Mouse (Mus musculus): ENCODE results near the gene Kif5a.

Gene Kif5a

DNA sequence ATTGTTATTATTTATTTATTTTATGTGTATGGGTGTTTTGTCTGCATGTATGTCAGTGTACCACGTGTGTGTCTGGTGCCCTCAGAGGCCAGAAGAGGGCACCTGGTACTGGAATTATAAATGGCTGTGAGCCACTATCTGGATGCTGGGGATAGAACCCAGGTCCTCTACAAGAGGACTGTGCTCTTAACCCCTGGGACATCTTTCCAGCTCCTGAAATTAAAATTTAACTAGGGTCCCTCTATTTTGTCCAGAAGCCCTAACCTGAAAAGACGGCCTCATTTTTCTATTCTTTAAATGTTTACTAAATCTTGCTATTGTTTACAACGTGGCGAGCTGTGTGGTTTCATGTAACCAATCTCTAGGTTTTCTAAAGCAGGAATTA is 2.6 kb upstream of the Kif5a start:
- DNase-seq: no peak

DNA sequence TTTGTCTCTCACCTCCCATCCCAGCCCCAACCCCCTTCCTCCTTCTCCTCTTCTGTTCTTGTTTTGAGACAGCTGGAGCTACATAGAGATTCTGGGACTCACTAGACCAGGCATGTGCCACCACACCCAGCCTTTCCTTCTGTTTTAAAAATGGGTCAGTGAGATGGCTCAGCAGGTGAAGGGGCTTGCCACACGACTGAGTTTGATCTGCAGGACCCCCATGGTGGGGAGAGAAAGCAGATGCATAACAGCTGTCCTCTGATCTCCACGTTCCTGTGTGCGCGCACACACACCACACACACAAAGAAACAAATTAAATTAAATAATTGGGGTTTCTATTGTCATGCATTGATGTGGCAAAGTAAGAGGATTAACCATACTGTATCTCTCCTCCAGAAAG is 1.8 kb upstream of the Kif5a start:
- DNase-seq: no peak

DNA sequence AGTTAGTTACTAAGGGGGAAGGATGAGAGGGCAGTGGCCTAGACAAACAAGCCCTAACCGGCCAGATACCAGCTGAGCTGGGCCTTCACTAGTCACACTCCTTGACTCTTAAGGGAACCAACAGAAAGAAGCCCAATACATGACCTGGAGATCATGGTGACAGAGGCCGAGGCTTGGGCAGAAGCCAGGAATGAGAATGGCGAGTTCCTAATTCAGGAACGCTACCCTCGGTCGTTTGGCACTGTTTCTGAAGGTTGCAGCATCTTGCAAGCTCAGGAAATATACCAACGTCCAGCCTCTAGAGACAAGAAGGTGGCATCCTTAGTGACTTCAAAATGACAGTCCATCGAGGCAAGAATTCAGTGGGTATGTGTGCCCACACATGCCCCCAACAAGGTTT is 1.2 kb upstream of the Kif5a start:
- no peak for DNase-seq

DNA sequence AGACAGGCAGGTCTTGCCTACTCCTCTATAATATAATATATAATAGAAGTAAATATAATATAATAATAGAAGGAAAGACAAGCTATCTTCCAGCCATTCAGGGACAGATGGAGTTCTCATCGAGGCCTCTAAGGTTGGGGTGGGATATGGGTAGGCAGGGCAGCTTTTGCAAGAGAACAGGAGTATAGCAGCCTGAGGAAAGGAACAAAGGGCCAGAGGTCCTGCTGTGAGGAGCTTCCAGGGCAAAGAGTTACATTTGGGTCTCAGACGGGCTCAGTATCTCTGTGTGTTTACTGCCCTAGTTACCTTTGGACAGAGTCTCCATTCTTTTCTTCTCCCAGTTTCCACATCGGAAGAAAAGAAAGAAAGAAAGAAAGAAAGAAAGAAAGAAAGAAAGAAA is 483 bp upstream of the Kif5a start:
- no peak for DNase-seq

DNA sequence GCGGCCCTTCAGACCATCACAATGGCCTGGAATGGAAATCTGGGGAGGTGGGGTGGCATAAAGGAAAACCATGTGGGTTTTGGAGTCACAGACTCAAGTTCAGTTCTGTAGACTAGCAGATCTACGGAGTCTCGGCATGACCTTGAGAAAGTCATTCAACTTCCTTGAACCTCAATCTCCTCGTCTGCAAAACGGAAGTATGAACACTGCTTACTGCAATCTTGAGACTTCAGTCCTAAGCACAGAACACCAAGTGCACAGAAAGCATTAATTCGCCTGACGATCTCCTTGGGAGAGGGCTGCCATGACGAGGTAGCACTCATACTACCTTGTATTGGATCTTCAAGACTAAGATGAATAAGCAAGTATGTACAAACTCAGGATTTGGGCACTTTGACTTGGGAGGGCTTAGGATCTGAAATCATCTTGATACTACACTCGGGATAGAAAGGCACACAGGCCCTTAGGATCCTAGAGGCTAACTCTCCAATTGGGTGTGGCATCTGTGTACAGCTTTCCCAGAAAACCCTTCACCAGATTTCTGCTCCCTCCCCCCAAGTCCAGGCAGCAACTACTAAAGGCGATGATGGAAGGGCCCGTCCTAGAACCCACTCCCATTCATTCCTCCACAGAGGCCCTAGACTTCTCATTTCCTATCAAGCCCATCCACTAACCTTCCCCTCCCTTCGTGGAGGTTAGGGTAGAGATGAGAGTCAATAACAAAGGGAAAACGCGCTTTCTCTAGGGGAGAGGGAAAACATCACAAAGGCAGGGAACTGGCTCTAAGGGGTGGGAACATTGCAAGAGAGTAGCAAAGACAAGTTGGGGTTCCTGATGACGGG is 1.2 kb downstream of the Kif5a start:
- DNase-seq: no peak

DNA sequence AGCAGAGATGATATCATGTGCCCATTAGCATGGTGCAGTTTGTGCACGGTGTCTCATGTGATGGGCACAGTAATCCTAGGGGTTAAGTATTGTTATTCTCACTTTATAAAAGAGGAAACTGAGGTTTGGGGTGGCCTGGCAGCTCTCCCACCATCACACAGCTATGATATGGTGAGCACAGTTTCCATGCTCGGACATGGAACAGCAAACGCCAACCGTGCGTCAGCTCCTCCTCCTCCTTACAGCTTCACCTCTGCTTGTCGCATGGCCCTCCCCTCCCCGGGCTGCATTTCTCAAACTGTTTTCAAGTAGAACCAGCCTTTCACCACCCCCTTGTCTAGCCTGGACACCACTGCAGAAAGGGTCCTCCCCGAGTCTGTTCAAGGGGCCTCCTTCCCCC is 4.7 kb downstream of the Kif5a start:
- DNase-seq: no peak

DNA sequence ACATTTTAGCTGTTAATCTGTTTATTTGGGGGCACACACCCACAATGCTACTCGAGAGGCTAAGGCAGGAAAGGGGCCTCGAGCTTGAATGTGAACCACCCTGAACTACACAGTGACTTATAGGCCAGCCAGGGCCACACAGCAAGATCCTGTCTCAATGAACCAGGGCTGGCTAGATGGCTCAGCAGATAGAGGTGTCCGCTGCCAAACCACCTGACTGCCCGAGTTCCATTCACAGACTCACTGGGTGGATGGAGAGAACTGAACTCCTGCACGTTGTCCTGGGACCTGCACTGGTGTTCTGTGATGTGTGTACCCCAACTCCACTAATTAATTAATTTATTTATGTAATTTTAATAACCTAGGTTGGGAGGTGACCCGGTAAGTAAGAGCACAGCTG is 5.4 kb downstream of the Kif5a start:
- no peak for DNase-seq

DNA sequence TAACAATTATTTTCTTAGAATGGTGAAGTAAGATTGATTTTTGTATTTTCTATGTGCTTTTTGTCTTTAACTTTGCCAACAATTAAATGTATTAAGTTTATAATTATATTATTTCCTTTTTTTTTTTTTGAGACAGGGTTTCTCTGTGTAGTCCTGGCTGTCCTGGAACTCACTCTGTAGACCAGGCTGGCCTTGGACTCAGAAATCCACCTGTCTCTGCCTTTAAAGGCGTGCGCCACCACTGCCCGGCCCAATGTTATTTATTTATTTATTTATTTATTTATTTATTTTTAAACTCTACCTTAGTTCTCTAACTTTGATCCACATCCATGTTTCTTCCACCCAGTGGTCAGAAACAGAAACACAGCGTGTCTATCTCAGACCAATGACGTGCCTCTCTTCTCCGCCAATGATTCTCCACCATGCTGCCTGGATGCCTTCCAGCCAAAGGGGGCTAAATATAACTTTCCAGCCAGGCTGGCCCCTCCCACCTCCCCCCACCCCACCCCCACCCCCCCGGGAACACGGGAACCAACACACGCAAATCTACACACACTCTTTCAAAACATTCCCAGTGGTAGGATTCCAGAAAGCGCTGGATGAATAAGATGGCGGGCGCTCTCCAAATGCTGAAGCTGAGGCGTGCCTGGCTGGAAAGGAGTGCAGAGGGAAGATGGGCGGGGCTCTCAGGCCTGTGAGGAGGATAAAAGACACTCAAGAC is 7.4 kb downstream of the Kif5a start:
- no peak for DNase-seq

DNA sequence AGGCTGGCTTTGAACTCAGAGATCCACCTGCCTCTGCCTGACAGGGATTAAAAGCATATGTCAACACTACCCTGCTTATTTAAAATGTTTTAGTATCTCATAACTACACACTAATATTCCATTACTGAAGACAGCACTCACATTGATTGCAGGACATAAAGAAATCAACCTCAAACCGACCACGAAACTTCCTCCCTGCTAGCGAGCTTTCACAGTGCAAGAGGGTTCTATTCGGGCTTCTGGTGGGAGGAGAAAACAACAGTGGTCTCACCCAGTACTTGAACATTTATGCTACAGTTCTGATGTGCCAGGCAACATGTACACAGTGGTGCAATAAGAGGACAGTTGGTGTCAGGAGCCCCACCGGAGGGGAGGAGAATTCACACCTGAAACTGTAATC is 12.3 kb downstream of the Kif5a start:
- no peak for DNase-seq

DNA sequence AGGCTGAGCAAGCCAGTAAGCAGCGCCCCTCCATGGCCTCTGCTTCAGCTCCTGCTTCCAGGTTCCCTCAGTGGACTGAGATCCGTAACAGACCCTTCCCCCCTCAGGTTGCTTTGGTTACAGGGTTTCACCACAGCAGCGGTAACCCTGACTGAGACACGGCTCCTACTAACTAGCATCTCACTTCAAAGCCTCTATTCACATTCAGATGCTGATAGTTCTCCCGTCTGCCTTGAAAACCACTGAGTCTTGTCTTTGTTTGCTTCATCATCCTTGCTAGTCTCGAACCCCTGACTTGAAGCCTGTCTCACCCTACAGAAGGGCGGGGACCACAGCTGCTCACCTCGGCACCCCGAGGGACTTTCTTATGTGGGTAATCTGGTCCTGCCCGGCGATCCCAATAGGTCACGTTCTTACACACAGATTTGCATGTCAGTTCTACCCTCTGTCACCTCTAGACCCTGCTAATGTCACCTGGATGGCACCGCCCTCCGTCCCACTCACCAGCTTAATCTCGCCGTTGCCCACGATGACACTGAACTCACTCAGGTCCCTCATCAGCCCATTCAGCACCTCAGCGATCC is 24.8 kb downstream of the Kif5a start:
- DNase-seq: no peak

DNA sequence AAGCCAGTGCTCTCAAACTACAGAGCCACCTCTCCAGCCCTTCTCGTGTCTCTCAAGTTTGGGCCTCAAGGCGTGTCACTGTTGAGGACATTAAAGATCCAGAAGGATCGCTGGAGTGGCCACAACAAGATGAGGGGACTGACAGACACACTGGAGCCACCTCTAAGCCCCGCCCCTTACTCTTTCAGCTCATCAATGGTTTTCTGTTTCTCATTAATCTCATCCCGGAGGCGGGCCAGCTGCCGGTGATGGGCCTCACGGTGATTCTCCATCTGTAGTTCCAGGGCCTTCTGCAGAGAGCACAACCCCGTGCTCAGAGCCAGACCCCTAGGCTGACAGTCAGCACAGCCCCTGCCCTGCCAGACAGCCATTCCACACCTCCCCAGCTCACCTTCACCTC is 26.6 kb downstream of the Kif5a start:
- no peak for DNase-seq

DNA sequence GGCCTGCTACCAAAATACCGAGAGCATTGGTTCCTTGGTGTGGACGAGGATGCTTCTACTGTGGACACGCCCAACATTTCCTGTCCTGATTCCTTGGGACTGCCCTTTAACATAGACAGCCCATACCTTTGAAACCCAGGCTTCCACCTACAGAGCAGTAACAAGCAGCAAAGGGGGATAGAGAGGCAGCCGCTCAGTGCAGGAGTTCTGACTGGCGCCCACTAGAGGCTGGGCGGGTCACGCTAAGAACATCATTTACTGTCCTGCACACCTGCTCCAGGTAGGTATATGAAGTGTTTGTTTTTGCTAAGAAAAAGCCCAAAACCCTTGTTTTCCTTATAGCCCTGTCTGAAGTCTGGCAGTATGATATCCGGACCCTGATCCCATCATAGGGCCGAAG is 30.0 kb downstream of the Kif5a start:
- no peak for DNase-seq

DNA sequence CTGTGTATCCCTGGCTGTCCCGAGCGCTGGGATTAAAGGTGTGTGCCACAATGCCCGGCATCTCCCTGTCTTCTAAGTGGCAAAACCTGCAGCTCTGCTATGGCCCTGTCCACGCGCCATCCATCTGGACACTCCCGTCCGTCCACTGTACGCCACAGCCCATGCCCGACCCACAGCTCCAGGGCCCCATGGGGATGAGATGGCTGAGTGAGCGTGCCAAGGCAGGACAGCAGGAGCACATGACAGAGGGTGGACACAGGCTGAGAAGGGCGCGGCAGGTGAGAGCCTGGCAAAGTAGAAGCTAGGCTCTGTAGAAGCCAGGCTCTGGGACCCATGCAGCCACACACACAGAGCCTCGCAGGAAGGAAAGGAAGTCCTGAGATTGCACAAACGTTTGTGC is 31.4 kb downstream of the Kif5a start:
- DNase-seq: peak; percentile 47 to 61

DNA sequence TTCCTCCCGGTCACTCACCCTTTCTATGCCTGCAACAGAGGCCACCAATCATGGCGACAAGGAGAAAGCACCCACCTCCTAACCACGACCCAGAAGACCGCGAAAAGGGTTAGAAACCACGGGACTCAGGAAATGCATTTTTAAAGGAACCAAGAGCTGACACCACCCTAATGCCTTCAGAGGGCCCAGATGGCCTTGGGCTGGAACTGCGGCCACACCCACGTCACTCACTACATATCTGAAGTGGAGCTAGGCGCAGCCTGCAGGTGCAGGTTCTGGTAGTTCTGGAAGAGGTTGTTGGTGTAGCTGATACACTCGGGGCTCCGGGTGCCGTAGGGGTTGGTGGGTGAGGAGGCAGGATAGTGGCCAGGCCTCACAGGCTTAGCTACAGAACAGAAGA is 32.5 kb downstream of the Kif5a start:
- no peak for DNase-seq

DNA sequence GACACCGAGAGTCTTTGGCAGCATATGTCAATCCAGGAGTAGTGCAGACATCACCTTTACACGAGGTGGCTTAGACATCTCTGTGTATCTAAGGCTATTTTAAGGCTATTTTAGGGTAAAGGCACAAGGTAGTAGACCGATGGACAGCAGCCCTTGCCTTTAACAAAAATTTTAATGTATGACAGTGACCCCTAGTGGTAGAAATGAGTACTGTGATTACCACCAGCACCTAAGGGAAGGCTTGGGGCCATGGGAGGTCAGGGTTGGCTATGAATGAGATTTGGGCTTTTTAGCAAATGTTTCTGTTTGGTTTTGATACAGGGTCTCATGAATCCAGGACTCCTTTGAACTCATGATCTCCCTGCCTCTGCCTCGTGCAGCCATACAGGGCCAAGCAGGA is 34.3 kb downstream of the Kif5a start:
- DNase-seq: peak in 1 of 2 experiments; percentile 57

DNA sequence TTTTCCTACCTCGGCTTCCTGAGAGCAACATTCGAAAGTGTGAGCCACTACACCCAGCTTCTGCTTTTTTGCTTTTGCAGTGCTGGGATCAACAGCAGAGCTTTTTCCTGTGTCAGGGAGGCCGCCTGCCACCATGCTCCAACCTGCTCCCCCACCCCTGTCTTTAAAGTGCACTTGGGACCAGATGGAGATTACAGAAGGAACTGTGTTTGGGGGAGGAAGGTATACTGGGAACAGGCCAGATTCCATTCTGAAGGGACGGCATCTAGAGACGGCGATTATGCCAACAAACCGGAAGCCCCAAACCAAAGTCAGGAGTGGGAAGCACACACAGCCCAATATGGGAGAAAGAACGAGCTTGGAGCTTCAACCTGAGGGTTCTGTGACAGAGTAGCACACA is 36.0 kb downstream of the Kif5a start:
- DNase-seq: no peak

DNA sequence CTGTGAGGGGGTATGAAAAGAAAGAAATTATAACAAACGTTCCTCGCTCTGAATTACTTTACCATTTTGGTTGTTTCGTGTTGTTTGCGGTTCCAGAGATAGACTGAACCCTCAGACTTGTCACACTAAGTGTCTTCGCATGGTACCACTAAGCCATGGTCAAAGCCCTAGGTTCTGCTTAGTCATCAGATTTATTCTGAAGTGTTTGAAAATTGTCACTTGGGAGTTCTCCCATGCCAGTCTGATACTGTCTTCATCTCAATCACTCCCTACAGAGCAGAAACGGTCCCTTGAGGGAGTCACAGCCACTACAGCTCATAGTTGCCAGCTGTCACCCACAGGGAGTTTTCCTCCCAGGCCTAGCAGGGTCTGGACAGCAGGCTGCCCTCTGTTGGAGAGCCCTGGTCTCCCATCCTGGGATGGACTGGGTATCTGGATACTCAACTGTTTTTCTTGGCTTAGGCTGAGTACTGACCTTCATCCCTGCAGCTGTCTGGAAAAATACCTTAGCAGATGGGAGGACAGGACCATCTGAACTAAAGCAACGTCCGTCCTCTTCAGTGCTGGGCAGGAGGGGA is 36.7 kb downstream of the Kif5a start:
- DNase-seq: peak in 1 of 2 experiments; percentile 33

DNA sequence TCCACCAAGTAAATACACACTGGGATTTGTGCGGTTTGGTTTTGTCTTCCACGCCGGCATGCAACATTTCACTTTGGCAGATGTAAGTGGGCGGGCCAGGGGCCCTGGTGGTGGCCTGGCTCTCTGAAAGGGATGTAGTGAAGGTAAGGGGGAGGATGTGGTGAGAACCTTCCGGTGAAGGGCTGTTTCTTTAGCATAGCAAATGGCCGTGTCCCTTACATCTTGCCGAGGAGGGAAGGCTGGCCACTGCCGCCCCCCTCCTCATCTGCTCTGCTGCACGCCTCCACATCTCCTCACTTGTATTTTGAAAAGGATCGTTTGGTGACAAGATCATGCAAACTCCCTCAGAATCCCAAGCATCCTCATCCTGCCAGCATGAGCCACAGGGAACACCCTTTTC is 37.4 kb downstream of the Kif5a start:
- no peak for DNase-seq

DNA sequence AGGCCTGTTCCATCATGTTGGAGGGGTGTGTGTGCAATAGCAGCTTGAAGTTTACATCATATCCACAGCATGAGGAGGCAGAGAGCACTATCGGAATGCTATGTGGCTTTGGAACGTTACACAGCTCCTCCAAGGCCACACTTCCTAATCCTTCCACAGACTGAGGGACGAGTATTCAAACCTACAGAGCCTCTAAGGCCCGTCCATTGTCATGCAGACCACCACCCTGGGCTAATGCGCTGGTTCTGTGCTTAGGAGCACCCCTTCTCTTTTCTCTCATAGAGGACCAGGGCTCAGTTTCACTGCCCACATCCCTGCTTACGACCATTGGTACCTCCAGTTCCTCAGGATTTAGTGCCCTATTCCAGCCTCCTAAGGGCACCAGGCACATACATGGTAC is 37.9 kb downstream of the Kif5a start:
- DNase-seq: no peak

DNA sequence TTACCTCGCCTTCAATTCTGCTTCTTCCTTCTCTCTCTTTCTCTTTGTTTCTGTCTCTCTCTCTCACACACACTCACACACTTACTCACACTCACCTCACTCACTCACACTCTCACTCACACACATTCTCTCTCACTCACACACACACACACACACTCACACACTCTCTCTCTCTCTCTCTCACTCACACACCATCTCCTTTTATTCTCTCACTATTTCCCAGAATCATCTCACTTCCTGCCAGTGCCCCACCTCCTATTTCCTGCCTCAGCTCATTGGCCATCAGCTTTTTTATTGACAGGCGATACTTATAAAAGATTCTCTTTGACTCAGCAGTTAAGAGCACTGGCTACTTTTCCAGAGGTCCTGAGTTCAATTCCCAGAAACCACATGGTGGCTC is 44.8 kb downstream of the Kif5a start:
- no peak for DNase-seq

DNA sequence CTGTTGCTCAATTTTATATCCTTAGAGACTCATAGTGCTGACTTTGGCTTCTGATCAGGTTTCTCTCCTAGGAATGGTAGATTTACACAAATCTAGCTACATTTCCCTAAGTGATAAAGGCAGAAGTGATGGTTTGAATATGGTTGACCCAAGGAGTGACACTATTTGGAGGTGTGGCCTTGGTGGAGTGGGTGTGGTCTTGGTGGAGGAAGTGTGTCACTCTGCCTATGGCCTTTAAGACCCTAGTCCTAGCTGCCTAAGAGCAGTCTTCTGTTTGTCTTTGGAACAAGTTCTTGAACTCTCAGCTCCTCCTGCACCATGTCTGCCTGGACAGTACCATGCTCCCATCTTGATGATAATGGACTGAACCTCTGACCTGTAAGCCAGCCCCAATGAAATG is 46.0 kb downstream of the Kif5a start:
- no peak for DNase-seq

DNA sequence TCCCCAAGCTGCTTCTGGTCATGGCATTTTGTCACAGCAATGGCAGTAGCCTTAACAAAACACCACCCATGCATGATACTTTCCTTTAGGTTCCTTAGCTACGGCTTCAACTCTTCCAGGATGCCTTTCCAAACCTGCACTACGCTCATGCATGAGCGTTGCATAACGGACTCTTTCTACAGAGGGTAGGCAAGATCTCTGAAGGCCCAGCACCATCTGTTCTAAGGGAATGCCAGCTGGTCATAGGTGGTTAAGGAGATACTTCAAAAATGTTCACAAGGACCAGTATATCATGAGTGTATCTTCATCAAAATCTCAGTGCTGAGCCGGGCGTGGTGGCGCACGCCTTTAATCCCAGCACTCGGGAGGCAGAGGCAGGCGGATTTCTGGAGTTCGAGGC is 46.7 kb downstream of the Kif5a start:
- peak; percentile 35 to 40 for DNase-seq

DNA sequence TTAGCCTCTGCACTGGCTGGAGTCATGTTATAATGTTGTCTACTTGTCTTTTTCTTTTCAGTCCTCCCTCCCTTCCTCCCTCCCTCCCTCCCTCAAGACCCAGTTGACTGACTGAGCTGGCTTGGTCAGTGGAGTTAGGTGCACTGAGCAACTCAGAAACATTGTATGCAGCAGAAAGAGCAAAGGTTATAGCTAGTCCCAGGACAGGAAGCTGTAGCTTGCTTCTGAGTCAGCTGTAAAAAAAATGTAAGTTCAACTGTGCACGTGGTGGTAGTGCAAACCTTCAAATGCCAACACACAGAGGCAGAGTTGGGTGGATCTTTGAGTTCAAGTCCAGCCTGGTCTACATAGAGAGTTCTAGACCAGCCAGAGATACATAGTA is 48.7 kb downstream of the Kif5a start:
- DNase-seq: no peak

All from cerebellum, postnatal 36 days (tissue).